Mouse (Mus musculus): ENCODE results near the gene Gm17018.

Gene Gm17018

GRCm38 (mm10) chr19:45549128-45549915, 11.1 kb upstream of the Gm17018 start:
- DNase-seq, result no peak

- no peak for DNase-seq
Observed at GRCm38 (mm10) chr19:45549948-45550347, 10.5 kb upstream of the Gm17018 start.

DNA sequence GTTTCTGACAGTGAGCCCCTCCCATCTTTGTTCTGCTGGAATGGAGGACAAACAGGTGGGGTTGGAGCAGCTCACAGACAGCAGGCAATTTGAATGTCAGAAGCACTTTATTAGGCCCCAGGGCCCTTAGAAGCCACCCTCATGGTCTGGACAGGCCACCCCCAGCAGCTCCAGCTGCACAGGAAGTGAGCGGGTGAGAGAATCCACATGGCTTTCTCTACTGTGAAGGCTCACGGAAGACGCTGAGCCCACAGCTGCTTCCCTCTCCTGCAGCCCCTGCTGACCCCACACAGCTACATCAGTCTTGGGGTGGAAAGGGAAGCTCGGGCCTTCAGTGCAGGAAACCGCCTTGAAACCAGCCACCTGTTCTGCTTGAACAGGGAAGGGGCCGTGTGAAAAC, 8.2 kb upstream of the Gm17018 start:
- no peak for DNase-seq

- no peak for DNase-seq
Observed at GRCm38 (mm10) chr19:45554136-45554535, 6.3 kb upstream of the Gm17018 start.

DNA sequence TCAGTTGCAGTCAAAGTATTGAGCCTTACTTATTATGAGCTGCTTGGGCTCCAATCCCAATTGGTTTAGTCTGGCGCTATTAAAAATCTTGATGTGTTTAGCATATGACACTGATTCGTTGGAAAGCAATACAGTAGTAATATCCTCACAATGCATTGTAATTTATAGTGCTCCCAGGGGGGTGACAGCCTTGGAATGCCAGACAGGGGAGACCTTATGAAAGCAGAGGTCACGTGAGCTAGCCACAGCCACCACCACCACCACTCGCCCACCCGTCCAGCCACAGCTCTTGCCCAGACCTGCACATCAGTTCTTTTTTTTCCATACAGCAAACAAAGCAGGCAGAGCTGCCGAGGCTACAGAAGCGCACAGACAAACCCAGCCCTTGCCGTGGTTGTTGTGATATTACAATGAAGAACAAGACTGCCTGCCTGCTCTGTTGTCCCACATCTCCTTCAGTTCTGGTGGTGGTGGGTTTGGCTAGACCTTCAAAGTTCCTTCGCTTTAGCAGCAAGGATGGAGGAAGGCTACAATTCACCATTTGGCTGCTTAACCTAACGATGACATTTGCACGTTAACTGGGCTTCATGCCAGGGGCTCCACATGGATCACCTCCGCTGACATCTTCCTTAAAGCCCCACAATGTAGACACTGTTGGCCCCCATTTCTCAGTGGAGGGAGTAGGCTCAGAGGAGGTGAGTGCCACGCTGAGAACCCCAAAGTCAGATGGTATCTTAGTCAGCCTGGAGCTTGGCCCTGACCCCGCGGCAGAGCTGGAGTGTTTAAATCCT, 5.7 kb downstream of the Gm17018 start:
- no peak for DNase-seq

DNA sequence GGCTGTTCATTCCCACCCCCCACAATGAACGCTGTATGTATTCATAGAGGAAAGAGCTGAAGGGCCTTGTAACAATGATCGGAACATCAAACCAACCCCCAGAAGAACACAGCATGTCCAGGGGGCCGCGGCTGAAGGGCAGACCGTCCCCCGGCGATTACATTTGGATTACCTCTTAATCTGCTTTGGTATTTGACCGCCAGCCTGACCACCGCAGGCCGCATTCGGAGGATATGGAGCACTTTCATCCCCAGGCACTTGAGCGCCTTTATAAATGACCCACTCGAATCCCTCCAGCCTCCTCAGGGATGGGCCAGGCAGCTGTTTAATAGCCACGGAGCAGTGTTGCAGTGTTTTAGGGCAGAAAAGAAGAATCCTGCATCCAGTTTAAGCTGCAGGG, 7.0 kb downstream of the Gm17018 start:
- no peak for DNase-seq

- DNase-seq, result no peak
Observed at GRCm38 (mm10) chr19:45573033-45573432, 12.6 kb downstream of the Gm17018 start.

DNA sequence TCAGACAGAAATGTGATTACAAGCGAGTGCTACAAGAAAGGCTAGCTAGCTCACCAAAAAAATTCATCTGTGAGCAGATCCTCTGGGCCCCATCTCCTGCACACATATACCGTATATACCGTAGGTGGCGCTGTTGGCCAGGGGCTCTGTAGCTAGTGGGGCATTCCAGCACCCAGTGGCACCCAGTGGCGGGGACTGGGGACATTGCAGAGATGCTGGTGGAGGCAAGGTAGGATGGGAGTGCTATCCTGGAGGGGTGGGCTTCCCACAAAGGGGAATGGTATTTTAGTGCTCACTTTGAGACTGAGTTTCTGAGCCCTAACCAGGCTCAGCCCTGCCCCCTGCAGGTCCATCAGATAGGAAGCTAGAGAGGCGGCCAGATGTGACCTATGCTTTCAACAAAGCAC, 13.4 kb downstream of the Gm17018 start:
- peak; percentile 79 for DNase-seq

GRCm38 (mm10) chr19:45574339-45574898, 14.0 kb downstream of the Gm17018 start:
- DNase-seq, result no peak

DNA sequence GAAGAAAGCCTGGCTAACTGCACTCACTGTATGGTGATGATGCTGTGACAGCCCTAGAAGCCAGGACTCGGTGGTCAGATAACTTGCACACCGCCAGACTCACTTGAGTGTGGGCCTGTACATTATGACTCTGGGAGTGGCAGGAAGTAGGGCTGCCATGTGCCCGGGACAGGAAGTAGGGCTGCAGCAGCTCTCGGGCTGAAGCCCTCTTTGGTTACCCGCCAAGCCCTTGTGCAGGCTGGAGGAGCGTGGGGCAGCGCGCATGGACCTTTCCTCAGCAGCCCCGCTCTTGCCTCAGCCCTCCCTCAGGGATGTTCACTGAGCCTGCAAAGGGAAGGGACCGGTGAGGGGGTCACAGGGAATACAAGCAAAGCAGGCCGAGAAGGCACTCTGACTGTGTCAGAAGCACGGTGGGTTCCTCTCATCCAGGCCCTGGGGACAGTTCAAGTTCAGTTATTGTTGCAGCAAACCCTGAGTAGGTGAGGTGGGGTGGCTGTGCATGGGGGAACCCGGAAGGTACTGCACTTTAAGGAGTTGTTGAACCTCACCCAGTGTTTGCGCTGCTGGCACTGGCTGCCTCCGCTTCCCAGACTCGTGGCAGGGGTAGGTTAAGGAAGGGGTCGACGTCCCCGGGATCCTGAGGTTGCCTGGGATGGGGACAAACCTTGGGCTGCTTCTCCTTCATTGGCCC, 14.7 kb downstream of the Gm17018 start:
- no peak for DNase-seq

DNA sequence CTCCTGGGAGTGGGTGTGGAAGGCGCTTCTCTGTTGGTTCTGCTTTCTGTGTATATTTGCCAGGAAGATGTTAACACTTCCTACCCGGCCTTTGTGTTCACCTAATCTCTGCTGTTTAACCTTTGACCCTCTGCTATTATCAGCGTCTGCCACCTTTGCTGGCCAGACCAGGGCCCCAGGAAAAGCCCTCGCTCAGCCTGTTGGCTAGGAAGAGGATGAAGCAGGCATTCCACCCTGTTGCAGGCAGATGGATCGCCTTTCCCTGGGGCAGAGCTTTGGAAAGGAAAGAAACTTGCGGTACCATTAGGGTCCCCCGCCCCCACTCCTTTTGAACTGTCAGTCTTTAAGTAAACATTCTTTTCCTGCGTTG, 15.2 kb downstream of the Gm17018 start:
- no peak for DNase-seq

DNA sequence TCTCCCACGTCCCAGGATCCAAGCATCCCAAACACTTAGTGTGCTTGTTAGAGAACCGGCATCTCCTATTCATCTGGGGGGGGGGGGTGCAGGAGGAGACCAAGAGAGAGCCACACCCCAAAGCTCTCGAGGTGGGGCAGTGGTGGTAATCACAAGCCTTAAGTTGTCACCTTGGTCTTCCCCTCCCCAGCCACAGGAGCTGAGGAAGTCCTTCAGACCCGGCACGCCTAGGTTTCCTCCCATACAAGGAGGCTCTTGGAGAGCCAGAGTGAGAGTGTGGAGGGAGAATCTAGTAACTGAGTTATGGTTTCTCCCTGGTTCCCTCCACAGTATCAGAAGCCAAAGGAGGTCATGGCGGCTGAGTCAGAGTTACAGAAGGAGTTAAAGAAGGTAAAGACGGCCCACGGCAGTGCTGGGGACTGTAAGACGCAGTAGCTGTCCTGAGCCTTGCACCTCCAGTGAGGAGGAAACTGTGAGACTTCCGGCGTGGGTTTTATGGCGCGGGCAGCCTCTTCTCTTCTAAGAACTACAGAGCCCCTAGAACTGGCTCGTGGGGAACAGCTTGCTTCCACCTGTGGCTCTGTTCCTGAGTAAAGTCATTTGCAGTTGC, 16.8 kb downstream of the Gm17018 start:
- no peak for DNase-seq

- no peak for DNase-seq
Observed at GRCm38 (mm10) chr19:45578976-45579375, 18.6 kb downstream of the Gm17018 start.

GRCm38 (mm10) chr19:45579416-45579815, 19.0 kb downstream of the Gm17018 start:
- no peak for DNase-seq

- DNase-seq, result no peak
Observed at GRCm38 (mm10) chr19:45580235-45580634, 19.8 kb downstream of the Gm17018 start.

- DNase-seq, result peak in 1 of 2 experiments; percentile 48
Observed at GRCm38 (mm10) chr19:45581257-45581656, 20.8 kb downstream of the Gm17018 start.

GRCm38 (mm10) chr19:45582161-45582560, 21.7 kb downstream of the Gm17018 start:
- no peak for DNase-seq

- DNase-seq, result no peak
Observed at GRCm38 (mm10) chr19:45583136-45583535, 22.7 kb downstream of the Gm17018 start.

- DNase-seq, result no peak
Observed at GRCm38 (mm10) chr19:45584856-45585620, 24.6 kb downstream of the Gm17018 start.

GRCm38 (mm10) chr19:45586850-45587249, 26.4 kb downstream of the Gm17018 start:
- DNase-seq, result no peak

DNA sequence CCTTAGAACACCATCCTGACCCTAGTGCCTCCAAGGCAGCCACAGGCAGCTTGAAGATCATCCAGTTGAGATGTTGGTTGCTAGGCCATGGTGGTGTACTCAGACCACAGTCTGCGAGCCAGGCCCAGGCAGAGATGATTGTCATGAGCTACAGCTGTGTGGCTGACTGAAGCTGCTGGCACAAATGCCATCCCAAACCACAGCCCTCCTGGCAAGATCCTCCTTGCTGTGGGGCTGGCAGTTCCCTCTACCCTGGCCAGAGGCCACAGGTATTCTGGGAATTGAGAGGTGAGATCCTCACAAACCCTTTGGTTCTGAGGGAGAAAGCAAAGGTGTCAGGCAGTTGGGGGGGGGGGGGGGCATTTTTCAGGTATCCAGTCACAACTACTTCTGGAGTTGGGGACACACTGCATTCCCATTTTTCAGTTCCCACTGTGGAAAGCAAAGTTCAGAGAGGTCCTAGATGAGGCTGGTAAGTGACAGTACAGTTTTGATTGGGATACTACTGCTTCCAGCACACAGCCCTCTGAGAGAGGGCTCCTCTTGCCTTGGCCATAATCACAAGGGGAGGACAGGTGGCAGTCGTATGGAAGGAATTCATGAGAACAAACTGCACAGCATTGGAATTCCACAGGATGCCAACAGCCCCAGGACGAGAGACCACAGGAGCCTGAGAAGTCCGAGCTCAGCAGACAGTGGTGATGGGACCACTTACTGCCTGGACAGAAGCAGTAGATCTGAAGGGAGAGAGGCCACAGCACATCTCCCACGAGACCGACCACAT, 27.3 kb downstream of the Gm17018 start:
- DNase-seq, result no peak

Measured in kidney, postnatal 25 days (tissue).